Mouse (Mus musculus) cerebral cortex, adult 2 months (tissue): ENCODE data around the gene Pde6h.

Source experiments
- WGBS: fragments of 180-500 bp; shearing (Covaris S2); methylation state at CpG from one replicate; pipeline ENCODE4 v1.1.7; 2018; 5-methylcytosine and 5-hydroxymethylcytosine counted together

The Pde6h gene

DNA sequence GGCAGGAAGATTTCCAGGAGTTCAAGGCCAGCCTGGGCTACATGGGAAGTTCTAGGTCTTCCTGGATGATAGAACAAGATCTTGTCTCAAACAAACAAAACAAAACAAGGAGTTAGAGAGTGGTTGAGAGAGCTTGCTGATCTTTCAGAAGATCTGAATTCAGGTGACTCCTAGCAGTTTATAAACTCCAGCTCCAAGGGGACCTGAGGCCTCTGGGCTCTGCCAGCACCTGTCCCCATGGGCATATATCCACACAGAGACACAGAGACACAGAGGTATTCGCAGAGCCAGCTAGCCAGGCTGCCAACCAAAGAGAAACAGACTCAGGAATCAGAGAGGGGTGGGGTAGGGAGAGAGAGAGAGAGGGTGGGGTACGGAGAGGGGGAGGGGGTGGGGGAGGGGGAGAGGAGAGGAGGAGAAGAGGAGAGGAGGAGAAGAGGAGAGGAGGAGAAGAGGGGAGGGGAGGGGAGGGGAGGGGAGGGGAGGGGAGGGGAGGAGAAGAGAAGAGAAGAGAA lies 10.8 kb upstream of the Pde6h start:
- WGBS, result 60% methylated on average over 1 of the region's 2 CpGs

DNA sequence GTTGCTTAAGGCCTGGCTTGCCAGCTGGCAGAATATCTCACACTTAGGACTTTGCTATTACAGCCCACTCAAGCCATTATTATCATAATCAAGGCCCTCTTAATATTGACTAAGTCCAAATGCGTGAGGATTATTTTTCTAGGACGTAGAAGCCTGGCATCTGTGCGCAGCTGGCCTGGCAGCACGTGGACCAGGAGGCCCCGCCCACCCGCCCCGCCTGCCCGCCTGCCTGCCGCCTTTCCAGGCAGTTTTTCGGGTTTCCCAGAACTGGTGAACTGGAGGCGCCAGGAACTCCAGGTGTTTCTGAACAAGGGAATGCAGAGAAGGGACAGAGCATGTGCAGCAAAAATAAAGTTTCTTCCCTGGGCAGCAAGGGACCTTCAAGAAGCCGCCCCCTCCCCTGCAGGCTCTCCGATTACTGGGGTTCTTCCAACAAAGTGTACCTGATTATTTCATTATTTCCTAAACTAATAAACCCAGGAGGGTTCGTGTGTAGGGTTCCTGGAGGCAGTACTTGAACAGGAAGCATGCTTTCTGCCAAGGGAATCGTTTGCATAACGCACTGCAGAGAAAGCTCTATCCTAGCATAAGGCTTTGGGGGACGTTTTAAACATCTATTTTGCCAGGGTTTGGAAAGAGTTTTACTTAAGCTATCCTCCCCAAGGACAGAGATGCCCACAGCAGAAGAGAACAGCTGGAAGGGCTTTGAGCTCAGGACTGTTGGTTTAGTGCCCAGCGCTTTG lies 10.1 kb upstream of the Pde6h start:
- 11% methylated on average over 18 of the region's 18 CpGs for WGBS

DNA sequence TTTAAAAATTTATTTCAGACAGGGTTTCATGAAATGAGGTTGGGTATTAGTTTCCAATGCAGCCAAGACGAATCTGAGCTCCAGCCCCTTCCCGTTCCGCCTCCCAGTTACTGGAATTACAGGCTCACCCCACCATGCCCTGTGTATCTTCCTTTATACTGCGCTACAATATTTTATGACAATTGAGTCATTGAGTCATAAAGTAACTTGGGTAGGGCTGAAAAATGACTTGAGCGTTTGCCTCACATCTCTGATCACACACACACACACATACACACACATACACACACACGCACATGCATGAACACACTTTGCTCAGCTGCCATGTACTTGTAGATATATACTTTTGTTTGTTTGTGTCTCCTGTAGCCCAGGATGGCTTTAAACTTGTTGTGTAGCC lies 9.4 kb upstream of the Pde6h start:
- WGBS, result 95% methylated on average over 6 of the region's 6 CpGs

DNA sequence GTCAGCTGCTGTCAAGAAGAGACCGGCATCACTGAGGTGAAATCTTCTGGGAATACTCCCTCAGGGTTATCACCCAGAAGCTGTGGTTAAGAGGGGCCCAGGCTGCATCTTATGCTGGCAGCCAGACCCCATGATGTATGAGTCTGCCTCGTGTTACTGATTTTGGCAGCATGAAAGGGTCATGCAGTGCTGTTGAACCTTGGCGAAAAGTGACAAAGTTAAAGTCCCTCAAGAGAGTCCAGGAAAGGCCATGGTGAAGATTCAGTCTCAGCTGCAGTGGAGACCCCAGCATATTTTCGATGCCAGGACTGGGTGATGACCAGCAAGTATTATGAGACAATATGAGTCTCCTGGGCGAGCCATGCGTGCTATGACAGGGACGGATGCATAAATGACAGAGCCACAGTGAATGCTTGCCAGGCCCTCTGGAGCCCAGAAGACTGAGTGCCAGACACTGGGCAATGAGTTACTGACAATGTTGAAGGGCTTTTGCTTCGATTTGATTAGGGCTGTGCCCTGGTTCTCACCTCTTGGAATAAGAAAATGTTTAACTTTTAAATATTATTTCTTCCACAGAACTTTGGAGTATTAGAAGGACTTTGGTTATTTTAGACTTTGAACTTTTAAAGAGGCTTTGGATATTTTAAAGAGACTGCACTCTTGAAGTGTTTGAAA lies 7.8 kb upstream of the Pde6h start:
- WGBS, result 92% methylated on average over 8 of the region's 8 CpGs

DNA sequence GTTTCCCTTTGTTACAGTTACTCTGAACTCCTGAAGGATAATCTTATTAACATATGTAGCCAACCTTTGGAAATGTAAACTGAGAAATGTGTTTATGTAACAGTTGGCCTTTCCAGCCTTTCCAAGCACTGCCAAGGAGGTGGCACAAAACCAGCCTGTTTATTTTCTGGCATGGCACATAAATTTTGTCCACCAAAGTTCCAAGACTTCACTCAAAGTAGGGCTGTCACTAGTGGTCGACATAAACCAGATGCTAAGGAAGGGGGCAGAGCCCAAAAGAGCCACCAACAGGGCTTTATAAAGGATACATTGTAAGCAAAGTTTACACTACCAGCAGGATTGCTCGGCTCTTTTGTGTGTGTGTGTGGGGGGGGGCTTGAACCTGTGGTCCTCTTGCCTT lies 5.7 kb upstream of the Pde6h start:
- 53% methylated on average over 2 of the region's 2 CpGs for WGBS

DNA sequence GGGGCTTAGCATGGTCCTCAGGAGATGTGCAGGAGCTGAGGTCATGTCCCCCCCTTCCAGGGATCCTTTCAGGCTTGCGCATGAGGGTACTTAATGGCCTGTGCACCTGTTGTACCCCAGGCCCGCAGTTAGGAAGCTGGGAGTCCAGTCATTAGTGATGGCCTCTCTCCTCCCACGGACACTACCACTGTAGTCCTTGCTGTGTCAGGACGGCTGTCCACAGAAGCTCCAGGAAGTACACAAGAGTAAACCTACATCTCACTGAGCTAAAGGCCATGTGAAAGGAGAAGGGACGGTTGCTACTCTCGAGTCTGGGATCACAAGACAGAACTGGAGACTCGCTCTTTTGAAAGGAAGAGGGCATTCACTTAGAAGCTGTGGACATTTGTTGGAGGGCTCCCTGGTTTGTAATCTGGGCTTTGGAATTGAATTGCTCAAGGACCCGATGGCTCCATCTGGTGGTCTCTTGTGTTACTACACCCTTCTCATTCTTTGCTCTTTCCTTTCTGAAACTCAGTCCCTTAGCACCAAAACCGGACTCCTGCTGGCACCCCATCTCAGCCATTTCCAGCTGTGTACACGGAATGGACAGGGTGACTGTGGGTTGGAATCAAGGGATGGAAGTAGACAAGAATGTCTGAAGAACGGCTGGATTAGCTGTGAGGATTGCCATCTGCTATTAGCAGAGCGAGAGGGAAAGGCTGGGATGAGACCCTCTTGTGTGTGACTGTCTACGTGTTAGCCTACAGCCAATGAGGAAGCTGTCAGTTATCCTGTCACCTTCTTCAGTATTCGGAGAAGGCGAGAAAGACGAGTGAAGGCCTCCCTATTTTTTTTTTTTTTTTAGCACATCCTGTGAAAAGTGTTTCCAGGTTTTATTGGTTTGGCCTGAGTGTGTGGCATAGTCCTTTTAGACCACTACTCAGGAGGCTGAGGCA lies 3.0 kb upstream of the Pde6h start:
- 33% methylated on average over 16 of the region's 16 CpGs for WGBS

DNA sequence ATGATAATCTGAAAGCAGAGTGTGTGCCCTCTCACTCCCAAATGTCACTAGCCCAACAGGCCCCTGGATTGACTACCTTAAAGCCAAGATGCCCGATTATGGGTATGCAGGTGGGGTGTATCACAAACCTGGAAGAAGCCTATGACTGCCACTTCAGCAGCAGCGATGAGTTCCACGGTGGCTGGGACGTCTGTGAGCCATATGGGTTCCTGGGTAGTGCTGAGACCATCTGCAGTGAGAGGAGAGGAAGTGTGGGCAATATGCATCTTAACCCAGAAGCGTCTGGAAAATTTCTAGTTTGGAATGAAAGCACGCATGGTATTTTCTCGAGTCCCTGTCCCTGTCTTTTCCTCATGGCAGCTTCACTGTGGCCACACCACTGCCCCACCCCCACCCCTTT lies 2.0 kb upstream of the Pde6h start:
- WGBS, result 58% methylated on average over 7 of the region's 7 CpGs

DNA sequence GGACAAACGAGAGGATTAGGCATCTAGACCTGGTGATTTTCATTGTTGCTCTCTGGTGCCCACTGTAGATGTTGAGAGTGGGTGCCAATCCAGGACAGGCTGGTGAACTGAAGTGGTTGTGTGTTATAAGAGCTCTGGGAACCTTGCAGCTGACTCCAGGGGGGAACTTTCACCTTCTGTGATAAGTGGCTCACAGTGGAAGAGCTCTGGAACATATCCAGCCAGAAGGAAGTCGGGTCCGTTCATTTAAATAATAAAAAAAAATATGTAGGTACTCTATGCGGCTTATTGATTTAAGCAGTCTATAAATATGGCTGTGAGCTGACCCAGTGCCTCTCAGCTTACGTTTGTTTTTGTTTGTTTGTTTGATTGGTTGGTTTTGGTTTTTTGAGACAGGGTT lies 1.6 kb upstream of the Pde6h start, which contains the start of gene Erp27:
Gene Erp27 (minus strand): TSS at position 101 of the 400 bp plus-strand sequence.
- 65% methylated on average over 5 of the region's 5 CpGs for WGBS

DNA sequence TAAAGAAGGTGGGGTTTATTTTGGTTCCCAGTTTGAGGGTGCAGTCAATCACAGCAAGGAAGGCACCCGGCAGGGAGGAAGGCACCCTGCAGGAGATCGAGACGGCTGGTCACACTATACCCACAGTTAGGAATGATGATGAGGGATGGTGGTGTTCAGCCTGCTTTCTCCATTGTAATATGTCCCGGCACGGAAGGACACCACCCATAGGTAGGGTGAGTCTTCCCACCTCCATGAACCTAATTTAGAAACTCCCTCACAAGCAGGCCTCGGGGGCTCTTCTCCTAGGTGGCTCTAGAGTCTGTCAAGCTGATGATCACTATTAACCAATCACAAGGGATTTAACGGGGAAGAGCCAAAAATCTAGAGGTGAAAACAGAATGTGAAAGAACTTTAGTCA lies 761 bp upstream of the Pde6h start:
- WGBS, result 87% methylated on average over 7 of the region's 7 CpGs

DNA sequence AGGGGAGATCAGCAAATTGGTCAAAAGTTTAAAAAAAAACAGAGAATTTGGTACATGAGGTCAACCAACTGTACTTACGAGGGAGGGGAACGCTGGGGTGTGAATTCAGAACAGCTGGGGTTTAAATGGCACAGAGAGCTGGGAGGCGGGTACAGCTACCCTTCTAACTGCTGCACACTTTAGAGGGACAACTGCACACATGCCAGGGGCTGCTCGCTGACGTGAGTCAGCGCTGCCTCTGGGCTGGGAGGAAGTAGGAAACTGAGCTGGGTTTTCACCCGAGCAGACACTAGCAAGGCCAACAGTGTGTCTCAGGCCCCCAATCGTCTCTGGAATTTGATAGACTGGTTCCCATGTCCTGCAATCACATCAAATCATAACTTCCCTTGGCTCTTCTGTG lies 1.4 kb downstream of the Pde6h start:
- 80% methylated on average over 8 of the region's 8 CpGs for whole genome bisulfite sequencing

DNA sequence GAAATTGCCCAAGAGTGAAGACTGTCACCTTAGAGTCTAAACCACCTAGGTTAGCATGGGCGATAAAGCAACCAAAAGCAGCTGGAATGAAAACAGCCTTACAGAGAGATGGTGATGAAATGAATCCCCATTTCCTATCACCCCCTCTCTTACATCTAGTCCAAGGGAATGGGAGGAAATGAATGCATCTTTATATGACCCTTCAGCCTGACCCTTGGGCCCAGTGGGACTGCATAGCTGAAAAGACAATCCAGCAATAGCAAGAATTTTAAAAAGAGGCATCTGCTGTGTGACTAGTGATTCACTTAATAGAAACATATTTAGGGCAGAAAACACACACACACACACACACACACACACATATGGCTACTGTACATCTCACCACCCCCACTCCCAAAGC lies 4.0 kb downstream of the Pde6h start:
- WGBS, result 97% methylated on average over 1 of the region's 1 CpGs

DNA sequence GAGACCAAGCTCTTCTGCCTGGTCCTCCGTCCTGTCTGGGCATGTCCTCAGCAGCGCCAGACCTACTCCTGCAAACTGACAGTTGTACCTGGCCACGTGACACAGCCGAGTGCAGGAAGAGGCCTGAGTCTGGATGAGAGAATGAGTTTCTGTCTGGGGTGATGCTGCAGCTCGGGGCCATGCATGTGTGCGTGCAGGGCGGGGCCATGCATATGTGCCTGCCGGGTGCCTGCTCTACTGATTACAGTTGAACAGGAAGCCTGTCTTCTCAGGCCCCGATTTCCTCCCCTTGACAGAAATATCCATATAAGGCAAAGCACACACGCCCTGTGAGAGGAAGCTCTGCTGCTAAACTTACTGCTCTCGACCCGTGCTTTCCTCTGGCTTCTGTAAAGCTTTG lies 7.0 kb downstream of the Pde6h start:
- 47% methylated on average over 12 of the region's 12 CpGs for WGBS

DNA sequence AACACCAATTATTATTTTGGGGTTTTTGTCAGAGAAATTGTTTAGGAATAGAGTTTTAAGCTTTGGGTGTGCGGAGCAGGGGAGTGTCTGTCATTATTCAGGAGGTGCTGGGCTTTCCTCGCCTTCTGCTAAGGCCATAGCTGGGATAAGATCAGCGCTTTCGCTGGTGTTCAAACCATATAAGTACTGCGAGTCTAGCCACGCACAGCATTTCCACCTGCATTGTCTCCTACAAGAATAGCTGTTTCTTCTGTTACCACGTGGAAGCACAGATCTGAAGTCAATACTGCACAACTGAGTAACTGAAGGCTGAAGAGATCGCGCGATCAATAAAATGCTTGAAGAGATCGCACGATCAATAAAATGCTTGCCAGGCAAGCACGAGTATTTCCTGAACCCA lies 7.6 kb downstream of the Pde6h start:
- WGBS, result 88% methylated on average over 13 of the region's 13 CpGs

DNA sequence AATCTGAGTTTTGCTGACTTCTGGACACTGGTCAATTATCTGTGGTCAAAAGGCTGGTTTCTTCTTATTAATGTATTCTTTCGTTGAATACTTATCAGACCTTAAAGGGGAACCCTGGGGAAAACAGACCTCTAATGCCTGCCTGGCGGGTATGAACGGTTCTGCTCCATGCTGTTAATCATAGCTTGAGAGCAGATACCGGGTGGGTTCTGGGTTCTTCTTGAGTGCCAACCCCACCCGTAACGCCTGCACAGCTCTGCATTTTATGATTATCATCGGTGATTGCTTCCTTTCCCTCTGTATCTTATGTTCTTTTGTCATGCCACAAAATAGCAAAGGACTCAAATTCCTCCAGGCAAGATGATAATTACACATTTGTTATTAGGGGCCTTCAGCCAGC lies 10.4 kb downstream of the Pde6h start:
- WGBS, result 88% methylated on average over 7 of the region's 7 CpGs

DNA sequence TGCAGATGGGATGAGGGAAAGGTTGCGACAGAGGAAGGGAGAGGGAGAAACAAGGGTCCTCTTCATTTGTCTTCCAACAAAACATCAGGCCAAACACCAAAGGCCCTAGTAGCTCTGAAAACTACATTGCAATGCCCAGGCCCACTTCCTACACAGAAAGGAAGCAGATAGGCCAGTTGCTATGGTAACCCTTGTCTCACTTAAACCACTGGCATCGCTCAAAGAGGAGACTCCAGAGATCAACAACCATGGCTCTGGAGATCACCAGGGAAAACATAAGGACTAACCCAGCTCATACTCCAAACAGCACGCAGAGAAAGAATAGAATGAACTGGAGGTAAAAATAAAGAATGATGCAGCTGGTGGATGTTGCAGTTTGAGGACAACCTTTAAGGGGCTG lies 11.6 kb downstream of the Pde6h start:
- 54% methylated on average over 3 of the region's 3 CpGs for WGBS

DNA sequence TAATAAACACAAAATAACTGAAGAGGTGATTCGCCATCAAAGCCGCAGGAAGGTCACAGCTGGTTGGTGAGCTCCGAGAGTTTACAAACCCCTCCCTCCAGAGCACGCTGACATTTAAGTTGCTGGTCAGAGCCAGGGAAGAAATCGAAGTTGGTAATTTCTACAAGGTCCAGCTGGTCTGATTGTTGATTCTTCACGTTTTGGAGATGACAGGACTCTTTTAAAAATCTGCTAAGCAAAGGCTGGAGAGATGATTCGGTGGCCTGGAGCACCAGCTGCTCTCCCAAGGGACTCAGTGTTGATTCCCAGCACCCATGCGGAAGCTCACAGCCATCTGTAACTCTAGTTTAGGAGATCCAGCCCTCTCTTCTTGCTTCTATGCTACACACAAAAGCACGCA lies 12.7 kb downstream of the Pde6h start:
- 88% methylated on average over 9 of the region's 9 CpGs for WGBS

DNA sequence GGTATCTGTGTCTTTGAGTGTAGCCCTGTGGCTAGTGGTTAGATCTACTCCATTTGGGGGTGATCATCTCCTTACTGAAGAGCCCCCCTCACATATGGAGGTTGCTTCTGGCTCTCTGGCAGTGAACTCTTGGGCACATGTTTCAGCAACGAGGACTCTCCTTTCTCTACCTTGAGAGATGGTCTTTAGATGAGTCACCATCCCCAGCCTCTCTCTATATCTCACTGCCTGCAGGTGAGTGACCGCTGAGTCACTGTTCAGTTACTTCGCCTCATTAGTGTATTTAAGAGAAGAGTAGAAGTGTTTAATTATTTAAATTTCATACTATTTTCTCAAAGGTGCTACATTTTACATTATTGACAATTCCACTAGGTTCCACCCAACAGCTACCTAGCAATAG lies 13.5 kb downstream of the Pde6h start:
- 87% methylated on average over 3 of the region's 3 CpGs for WGBS

DNA sequence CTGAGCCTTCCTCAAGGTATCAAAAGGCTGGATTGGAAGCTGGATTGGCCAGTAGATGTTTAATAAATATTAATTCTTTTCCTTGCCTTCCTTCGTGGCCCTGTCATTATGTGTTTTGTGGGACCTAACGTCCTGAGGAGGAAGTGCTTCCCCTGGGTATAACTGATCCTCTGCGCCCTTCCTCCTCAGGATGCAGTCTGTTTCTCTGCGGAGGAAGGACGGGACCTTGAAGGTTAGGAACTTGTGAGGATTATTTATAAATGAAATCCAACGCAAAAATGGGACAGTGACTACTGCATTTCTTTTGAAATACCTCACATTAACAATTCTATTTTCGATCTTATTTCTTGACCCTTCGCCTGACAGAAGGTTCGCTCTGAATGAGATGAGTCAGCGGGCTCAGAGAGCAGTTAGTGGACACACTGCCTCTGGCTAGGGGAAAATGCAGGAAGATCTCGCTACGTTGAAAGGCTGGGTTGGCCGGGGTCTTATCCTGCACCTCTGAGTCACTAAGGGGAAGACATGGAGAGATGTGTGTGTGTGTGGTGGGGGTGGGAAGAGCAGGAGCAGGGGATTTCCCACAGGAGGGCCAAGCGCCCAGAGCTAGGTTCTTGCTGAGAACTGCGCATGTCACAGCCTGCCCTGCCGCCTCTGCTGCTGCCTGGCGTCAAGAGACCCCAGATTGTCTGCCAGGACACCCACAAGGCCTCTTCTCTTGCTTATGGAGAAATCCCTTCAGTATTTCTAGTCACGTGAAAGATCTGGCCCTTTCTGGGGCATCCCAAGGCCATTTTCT lies 14.9 kb downstream of the Pde6h start:
- WGBS, result 70% methylated on average over 18 of the region's 18 CpGs

DNA sequence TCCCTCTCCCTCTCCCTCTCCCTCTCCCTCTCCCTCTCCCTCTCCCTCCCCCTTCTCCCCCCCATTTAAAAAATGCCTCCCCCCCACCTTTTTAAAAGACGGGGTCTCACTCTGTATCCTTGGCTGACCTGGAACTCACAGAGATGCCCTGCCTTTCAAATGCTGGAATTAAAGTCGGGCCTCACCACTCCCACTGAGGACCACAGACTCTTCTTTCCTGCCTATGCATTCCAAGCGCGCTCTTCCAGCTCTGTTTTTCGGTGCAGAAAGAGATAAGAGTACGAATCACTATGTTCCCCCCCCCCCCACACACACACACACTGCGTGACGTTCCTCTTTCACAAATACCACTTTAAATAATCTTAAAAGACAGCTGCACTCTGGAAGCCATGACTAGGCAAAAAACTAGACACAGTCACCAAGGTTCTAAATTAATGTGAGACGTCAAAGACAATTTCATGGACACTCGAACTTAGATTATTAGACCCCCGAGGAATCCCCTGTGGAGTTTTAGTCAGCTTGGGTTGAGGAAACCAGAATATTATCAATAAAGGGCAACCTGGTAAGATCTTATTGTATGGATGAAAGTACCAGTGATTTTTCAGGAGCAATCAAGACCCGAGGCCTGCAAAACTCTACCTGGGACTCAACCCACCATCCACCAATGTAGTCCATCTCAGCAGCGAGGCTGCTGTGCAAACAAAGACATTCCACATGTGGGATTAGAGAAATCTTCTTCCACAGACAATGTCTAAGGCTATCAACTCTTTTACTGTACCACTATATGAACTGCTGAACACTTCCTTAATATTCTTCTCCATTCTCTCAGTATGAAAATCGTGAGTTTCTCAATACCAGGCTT lies 15.9 kb downstream of the Pde6h start:
- WGBS, result 71% methylated on average over 14 of the region's 14 CpGs

DNA sequence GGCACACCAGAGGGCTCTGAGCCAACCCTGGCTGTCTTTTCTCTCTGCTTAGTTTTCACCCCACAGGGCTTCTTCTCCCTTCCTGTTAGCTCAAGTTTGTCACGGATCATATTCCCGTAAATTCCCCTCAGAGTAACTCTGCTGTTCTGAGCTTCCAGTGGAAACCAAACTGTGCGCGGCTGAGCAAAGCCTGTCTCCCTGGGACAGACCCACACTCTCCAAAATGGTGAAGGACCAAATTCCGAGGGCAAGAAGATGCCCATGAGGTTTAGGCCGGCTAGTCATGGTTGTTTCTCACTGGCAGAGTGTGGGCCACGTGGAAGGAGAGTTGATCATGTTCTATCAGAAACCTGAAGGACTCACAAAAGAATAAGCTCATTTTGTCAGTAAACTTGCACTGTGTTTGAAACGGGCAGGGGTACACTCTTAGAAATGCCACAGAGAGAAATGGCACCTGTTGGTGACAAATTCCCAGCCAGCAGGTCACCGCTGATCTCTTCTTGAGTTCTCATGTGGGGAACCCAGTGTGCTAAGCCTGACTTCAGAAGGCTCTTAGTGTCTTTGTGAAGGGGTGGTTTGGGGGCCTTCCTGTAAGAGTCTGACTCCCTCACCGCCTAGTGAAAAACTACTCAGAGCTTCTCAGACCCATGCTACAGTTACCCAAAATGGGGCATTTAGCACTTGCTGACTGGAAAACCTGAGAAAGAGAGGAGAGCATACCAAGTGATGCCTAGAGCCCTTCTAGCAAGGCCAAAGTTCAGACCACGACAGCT lies 16.7 kb downstream of the Pde6h start:
- 65% methylated on average over 11 of the region's 11 CpGs for WGBS
